Mouse (Mus musculus): ENCODE measurements around the gene Galnt17. TPM values are rescaled to one million over a fixed set of nuclear protein-coding genes. Genes with fewer than 3 reads are reported as not detected.
A peak's percentile ranks its signal among the peaks of the same experiment; 100 is the strongest.

Gene Galnt17
- polyA plus RNA-seq, 1 experiment, result 0.44 TPM

GRCm38 (mm10) chr5:130858706-130859105 lies 449.6 kb downstream of the Galnt17 start:
- Histone ChIP-seq H3K36me3 (ENCODE audit: control insufficient read depth, insufficient read depth, low read length) (no peaks in the 10 kb centered on the region), H3K4me1 (ENCODE audit: control insufficient read depth, insufficient read depth, insufficient read length, low read length) (no peaks in the 10 kb centered on the region), H3K4me3 (ENCODE audit: low read depth, low read length) (no peak overlapping the region), H3K27me3 (ENCODE audit: control insufficient read depth, insufficient read depth, low read length) (no peaks in the 10 kb centered on the region), H3K27ac (ENCODE audit: insufficient read depth, low read depth, low read length) (no peak overlapping the region)
- WGBS, result 34% methylated on average over 3 of the region's 3 CpGs
- TF ChIP-seq CTCF (IDR thresholded peaks at IDR 0.05; ENCODE audit: extremely low read depth, insufficient read length, insufficient replicate concordance, low read depth, low read length), result no peak

DNA sequence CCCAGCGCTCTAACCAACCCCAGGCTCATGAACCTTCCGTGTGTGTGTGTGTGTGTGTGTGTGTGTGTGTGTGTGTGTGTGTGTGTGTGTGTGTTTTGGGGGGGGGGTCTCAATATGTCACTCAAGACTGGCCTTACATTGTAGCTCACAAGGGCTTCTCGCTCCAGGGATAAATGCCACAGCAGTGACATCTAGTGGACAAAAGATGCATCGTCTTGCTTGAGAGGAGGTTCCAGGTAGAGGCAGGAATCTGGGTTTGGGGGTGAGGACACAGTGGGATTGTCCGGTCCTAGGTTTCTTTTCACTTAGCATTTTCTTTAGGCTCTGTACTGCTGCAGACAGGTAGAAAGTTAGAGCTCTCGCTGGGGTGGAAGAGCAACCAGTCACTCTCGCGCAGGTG lies 450.1 kb downstream of the Galnt17 start:
- Histone ChIP-seq H3K36me3 (ENCODE audit: control insufficient read depth, insufficient read depth, low read length) (no peaks in the 10 kb centered on the region), H3K27ac (ENCODE audit: insufficient read depth, low read depth, low read length) (no peak overlapping the region), H3K4me3 (ENCODE audit: low read depth, low read length) (no peak overlapping the region), H3K4me1 (ENCODE audit: control insufficient read depth, insufficient read depth, insufficient read length, low read length) (no peaks in the 10 kb centered on the region), H3K27me3 (ENCODE audit: control insufficient read depth, insufficient read depth, low read length) (no peaks in the 10 kb centered on the region)
- 27% methylated on average over 8 of the region's 8 CpGs for WGBS
- TF ChIP-seq POLR2A (IDR thresholded peaks at IDR 0.05; ENCODE audit: low read depth, low read length) (no peak), CTCF (IDR thresholded peaks at IDR 0.05; ENCODE audit: extremely low read depth, insufficient read length, insufficient replicate concordance, low read depth, low read length) (peak; percentile 59; the same call in 1 of the 2 replicates)

DNA sequence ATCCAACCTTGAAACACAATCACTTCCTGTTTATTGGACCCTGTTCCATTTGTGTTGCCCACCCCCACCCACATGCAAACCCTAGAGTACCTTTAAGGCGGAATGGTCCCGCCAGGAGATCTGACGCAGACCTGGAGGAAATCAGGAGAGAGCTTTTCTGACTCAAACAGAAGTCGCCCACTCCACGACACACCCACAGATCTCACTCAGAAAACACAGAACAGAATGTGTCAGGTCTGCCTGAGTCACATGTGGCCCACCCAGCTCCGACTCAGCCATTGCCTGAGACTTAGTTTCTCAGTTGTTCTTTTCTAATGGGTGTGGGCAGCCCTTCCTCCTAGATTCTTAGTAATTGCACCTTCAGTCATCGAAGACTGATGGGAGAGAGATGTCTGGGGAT lies 453.9 kb downstream of the Galnt17 start:
- 69% methylated on average over 7 of the region's 7 CpGs for WGBS

DNA sequence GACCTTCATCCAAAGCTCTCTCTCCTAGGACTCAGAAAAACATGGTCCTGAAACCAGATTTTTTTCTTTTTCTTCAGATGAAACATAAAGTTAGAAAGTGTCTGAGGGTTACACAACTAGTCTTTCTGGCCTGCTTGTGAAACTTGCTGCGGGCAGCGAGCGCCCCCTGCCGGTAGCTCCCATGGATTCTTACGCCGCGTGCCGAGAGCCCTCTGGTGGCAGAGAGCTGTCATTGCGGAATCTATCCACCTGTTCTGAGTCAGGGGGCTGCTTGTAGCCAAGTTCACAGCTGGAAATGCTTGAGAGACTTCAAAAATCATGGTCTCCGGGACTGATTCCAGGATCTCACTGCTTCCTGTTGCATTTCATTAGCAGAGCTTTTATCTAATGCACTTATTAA lies 454.9 kb downstream of the Galnt17 start:
- no peak overlapping the region for H3K27ac ChIP-seq (ENCODE audit: insufficient read depth, low read depth, low read length)
- H3K4me3 ChIP-seq (ENCODE audit: low read depth, low read length), result no peak overlapping the region
- H3K36me3 ChIP-seq (ENCODE audit: control insufficient read depth, insufficient read depth, low read length), result no peaks in the 10 kb centered on the region
- H3K27me3 ChIP-seq (ENCODE audit: control insufficient read depth, insufficient read depth, low read length), result no peaks in the 10 kb centered on the region
- under 1% methylated on average over 10 of the region's 10 CpGs for WGBS
- peak; percentile 100 for TF ChIP-seq CTCF (IDR thresholded peaks at IDR 0.05; ENCODE audit: extremely low read depth, insufficient read length, insufficient replicate concordance, low read depth, low read length)
- TF ChIP-seq POLR2A (IDR thresholded peaks at IDR 0.05; ENCODE audit: low read depth, low read length), result no peak
- H3K4me1 ChIP-seq (ENCODE audit: control insufficient read depth, insufficient read depth, insufficient read length, low read length), result no peaks in the 10 kb centered on the region

More for the DNA sequence above, 453.9 kb downstream of the Galnt17 start:
- TF ChIP-seq POLR2A (IDR thresholded peaks at IDR 0.05; ENCODE audit: low read depth, low read length) (no peak), CTCF (IDR thresholded peaks at IDR 0.05; ENCODE audit: extremely low read depth, insufficient read length, insufficient replicate concordance, low read depth, low read length) (no peak)
- no peak overlapping the region for H3K4me3 ChIP-seq (ENCODE audit: low read depth, low read length)
- no peaks in the 10 kb centered on the region for H3K36me3 ChIP-seq (ENCODE audit: control insufficient read depth, insufficient read depth, low read length)
- no peak overlapping the region for H3K27ac ChIP-seq (ENCODE audit: insufficient read depth, low read depth, low read length)
- no peaks in the 10 kb centered on the region for H3K4me1 ChIP-seq (ENCODE audit: control insufficient read depth, insufficient read depth, insufficient read length, low read length)
- no peaks in the 10 kb centered on the region for H3K27me3 ChIP-seq (ENCODE audit: control insufficient read depth, insufficient read depth, low read length)

DNA sequence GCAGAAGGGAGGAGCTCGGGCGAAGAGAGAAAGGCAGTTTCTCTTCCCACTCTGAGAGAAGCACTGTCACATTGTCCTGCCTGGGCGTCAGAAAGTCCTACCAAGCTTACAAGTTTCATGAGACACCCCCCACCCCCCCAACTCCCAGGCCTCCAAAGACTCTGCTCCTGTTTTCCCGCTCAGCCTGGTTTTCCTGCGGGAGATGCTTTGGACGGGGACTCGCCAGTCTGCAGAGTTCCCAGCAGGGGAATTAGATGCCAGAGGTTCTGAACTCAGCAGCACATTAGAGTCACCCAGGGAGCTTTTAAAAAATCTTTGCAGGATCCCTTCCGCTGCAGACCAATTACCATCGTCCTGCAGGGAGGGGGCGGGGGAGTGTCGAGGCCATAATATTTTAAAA lies 456.1 kb downstream of the Galnt17 start:
- no peaks in the 10 kb centered on the region for H3K4me1 ChIP-seq (ENCODE audit: control insufficient read depth, insufficient read depth, insufficient read length, low read length)
- no peaks in the 10 kb centered on the region for H3K27me3 ChIP-seq (ENCODE audit: control insufficient read depth, insufficient read depth, low read length)
- H3K4me3 ChIP-seq (ENCODE audit: low read depth, low read length), result no peak overlapping the region
- H3K27ac ChIP-seq (ENCODE audit: insufficient read depth, low read depth, low read length), result no peak overlapping the region
- 21% methylated on average over 11 of the region's 11 CpGs for WGBS
- no peaks in the 10 kb centered on the region for H3K36me3 ChIP-seq (ENCODE audit: control insufficient read depth, insufficient read depth, low read length)
- TF ChIP-seq POLR2A (IDR thresholded peaks at IDR 0.05; ENCODE audit: low read depth, low read length) (no peak), CTCF (IDR thresholded peaks at IDR 0.05; ENCODE audit: extremely low read depth, insufficient read length, insufficient replicate concordance, low read depth, low read length) (no peak)

DNA sequence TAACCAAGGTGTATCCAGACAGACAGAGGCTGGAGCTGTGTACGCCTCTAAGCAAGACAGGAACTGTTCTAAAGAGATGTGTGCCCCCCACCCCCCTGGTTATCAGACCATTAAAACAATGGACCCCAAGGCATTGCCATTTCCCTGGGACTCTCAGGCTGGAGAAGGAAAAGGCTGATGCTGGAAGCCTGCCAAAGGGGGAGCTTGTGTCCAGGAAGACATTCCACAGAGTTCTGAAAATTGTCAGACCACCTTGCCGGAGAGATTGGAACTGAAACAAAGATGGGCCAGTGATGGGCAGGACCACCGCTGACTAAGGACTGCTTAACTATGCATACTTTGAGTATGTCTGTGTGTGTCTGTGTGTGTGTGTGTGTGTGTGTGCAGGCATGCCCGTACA lies 458.7 kb downstream of the Galnt17 start:
- H3K4me3 ChIP-seq (ENCODE audit: low read depth, low read length), result no peak overlapping the region
- whole genome bisulfite sequencing, result 76% methylated on average over 4 of the region's 4 CpGs
- no peak overlapping the region for H3K27ac ChIP-seq (ENCODE audit: insufficient read depth, low read depth, low read length)
- H3K27me3 ChIP-seq (ENCODE audit: control insufficient read depth, insufficient read depth, low read length), result no peaks in the 10 kb centered on the region
- H3K36me3 ChIP-seq (ENCODE audit: control insufficient read depth, insufficient read depth, low read length), result no peaks in the 10 kb centered on the region
- no peak for TF ChIP-seq CTCF (IDR thresholded peaks at IDR 0.05; ENCODE audit: extremely low read depth, insufficient read length, insufficient replicate concordance, low read depth, low read length)
- TF ChIP-seq POLR2A (IDR thresholded peaks at IDR 0.05; ENCODE audit: low read depth, low read length), result no peak
- no peaks in the 10 kb centered on the region for H3K4me1 ChIP-seq (ENCODE audit: control insufficient read depth, insufficient read depth, insufficient read length, low read length)

DNA sequence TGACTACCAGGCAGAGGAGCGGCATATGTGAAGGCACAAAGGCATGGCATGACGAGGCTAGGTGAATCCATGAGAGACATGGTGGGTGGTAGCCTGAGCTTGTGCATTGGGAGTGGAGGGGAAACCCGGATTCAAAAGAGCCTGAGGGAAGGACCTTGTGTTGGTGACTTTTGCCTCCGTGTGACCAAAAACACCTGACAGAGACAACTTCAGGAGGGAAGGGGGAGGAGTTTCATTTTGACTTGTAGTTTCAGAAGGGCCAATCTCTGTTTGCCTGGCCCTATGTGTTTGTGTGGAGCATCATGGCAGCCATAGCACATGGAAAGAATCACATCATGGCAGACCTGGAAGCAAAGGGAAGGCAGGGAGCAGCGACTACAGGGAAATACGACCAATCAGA lies 459.7 kb downstream of the Galnt17 start:
- Histone ChIP-seq H3K27me3 (ENCODE audit: control insufficient read depth, insufficient read depth, low read length) (no peaks in the 10 kb centered on the region), H3K4me1 (ENCODE audit: control insufficient read depth, insufficient read depth, insufficient read length, low read length) (no peaks in the 10 kb centered on the region), H3K36me3 (ENCODE audit: control insufficient read depth, insufficient read depth, low read length) (no peaks in the 10 kb centered on the region), H3K27ac (ENCODE audit: insufficient read depth, low read depth, low read length) (no peak overlapping the region), H3K4me3 (ENCODE audit: low read depth, low read length) (no peak overlapping the region)
- no peak for TF ChIP-seq CTCF (IDR thresholded peaks at IDR 0.05; ENCODE audit: extremely low read depth, insufficient read length, insufficient replicate concordance, low read depth, low read length)
- no peak for TF ChIP-seq POLR2A (IDR thresholded peaks at IDR 0.05; ENCODE audit: low read depth, low read length)
- 80% methylated on average over 6 of the region's 6 CpGs for WGBS

DNA sequence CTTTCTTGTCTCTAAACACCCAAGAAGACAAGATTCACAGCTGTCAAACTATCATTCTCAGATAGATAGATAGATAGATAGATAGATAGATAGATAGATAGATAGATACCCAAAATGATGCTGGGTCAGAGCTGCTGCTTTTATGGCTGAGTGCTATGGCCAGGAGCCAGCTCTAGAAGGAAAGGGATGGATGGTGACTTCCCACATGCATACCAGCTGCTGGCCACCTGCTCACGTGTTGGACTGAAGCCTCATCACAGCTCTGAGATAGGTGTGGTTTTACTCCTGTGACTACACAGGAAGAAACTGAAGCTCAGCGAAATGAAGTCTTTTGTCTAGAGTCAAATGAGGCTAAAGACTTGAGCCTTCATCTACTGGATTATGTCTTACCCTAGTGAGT lies 482.5 kb downstream of the Galnt17 start:
- H3K27ac ChIP-seq (ENCODE audit: insufficient read depth, low read depth, low read length), result no peak overlapping the region
- TF ChIP-seq POLR2A (IDR thresholded peaks at IDR 0.05; ENCODE audit: low read depth, low read length), result no peak
- no peak for TF ChIP-seq CTCF (IDR thresholded peaks at IDR 0.05; ENCODE audit: extremely low read depth, insufficient read length, insufficient replicate concordance, low read depth, low read length)
- no peaks in the 10 kb centered on the region for H3K4me1 ChIP-seq (ENCODE audit: control insufficient read depth, insufficient read depth, insufficient read length, low read length)
- no peaks in the 10 kb centered on the region for H3K27me3 ChIP-seq (ENCODE audit: control insufficient read depth, insufficient read depth, low read length)
- WGBS, result 65% methylated on average over 2 of the region's 2 CpGs
- no peak overlapping the region for H3K4me3 ChIP-seq (ENCODE audit: low read depth, low read length)
- no peaks in the 10 kb centered on the region for H3K36me3 ChIP-seq (ENCODE audit: control insufficient read depth, insufficient read depth, low read length)
